Mouse (Mus musculus) left cerebral cortex, postnatal 25 days (tissue): ENCODE results near the gene Rnf13. TPM values are rescaled to one million over a fixed set of nuclear protein-coding genes. Genes with fewer than 3 reads are reported as not detected.
"Not testable (repeated sequence)": the region's sequence is repeated elsewhere in the genome, so short reads cannot be mapped to it uniquely, and the experiment has no call there.

Experiments used
- DNase-seq, 2 experiments: peaks; one replicate each; pipeline ENCODE4 v3.0.0; 2022; ENCODE audit warnings: low spot score in 2 of 2, mixed read lengths in 1 of 2
- intact Hi-C: fragments of 180-260 bp; cut with DNase I; formaldehyde crosslinking; loops from one replicate; pipeline ENCODE4 v1.15.1; 2025
- total RNA-seq, 2 experiments: library from RNA; stranded (reverse); gene quantifications; 2 replicates each; pipeline ENCODE4 v1.2.3; 2021

Rnf13 gene
- total RNA-seq: 10 to 100 TPM; 78.0 to 84.7 TPM

DNA sequence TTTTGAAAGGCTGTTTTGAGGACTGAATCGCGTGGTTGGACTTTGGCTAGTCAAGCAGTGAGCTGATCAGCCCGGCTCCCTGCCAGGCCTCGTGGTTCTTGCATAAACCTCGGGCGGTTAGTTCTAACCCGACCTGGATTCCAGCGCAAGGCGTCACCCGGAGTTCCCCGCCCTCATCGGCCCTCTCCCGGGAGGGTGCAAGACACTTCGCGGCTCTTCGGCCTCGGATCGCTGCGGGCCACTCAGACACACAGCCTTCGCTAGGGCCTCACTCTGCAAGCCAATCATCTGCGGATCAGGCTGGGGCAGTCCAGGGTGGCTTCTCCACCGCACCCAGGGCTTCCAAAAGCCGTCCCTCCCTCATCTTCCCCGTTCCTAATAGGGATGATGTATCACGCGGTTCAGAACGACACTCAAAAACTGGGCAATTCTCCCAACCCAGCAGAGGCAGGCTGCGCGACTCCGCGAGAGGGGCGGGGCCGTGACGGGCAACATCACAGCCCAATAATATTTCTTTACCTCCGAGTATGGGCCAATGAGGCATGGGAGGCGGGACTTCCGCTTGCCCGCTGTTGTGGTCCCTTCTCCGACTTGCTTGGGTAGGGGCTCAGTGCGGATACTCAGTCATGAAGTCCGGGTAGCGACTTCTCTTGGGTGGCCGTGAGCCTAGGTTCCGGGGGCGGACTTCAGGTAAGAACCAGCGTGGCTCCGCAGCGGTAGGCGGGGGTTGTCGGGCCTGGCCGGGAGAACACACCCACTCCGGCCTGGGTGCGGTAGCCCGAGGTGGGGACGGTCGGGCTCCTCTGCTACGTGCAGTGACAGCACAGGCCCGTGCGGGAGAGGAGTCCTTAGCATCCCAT lies at the start of gene Rnf13:
TSS of gene Rnf13 (plus strand) at position 552 of the 860 bp plus-strand sequence.
- intact Hi-C loops: loop anchor here (5.0 kb wide), 2 partner anchors 83 to 1553 kb away; partner anchors contain the start of genes Commd2 and Nbea
- DNase-seq: peak; percentile 98 to 99

DNA sequence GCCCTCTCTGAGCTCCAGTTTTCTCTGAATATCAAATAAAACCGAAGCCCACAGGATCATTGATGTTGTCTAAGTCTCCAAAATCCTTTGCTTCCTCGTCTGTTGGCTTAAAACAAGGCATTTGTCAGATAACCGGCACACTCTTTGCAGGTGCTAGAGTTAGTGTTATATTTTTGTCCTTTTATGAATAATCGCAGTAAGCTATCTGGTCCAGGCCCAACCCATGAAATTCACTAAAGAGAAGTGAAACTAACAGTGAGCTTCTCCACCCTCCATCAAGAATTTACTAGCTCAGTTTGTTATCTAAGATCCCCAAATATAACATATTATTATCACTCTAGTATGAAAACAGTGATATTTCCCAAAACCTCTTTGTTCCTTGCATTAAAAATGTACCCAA lies 44.1 kb upstream of the Rnf13 start:
- intact Hi-C loops: no loop called here

DNA sequence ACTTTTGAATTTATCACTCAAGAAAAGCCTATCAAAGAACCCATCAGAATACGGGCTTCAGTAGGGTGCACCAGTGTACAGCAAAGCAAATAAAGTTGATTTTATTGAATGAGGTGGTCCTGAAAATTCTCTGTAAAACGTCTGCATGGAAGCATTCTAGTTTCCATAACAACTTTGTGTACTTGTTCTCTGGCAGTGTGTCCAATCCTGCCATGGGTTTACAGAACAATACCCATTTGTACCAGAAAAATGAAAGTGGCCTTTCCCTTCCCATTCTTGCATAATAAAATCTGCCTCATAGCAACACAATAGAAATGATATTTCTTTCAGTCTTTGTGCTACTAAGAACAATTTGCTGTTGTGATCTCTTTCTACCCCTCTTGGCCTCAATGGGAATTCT lies 43.1 kb upstream of the Rnf13 start, which contains the start of gene Ankub1:
TSS of gene Ankub1 (minus strand) at position 81 of the 400 bp plus-strand sequence.
- intact Hi-C loops: no loop called here
- no peak for DNase-seq

More for the DNA sequence above, 44.1 kb upstream of the Rnf13 start:
- no peak for DNase-seq

DNA sequence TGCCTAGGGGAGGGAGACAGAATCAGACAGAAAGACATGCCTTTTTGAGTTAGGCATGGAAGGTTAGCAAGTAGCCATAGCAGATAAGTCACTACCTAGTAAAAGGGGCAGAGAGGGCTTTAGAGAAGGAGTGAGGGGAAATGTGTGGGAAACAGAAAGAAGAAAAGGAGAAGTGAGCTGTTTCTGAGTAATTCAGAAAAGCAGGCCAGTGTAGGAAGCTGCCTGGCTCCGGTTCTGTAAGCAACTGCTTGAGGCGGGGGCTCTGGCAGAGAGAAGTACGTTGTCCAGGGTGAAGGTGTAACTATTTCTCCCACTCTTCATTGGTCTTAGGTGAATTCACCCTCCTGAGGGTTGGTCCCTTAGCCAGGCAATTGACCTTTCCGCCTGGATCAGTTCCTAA lies 39.6 kb upstream of the Rnf13 start:
- intact Hi-C loops: no loop called here
- DNase-seq: no peak

DNA sequence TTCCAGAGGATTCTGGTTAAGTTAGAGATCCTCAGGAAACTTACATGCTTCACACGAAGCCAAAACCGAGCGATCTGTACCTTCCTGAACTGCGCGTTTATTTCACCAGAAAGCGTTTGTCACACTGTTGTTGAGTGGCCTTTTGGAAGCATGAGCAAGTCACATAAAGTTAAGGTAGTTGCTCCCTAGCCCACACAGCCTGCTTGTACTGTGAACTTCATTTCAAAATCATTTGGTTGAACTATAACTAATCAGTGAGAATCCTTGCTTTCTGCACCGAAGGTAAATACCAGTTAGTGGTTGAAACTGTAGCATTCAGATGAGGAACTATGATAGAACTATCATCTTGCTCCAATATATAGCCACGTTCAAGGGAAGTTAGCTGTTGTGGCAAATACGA lies 39.1 kb upstream of the Rnf13 start:
- intact Hi-C loops: no loop called here
- DNase-seq: no peak

DNA sequence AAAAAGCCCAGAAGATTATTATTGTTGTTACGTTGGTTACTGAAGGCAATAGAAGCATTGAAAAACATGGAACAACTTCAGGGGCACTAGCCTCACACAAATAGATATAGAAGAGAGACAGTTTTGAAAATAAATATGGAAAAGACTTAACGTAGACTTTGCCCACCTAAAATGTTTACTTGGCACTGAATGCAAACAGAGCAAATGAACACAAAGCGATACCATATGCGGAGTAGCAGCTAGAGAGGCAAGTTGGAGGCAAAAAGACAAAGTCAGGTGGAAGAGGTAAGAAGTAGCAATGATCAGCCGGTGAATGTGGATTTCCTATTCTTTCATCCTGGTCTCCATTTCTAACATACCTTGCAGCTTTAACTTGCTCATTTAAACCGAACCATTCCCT lies 21.7 kb upstream of the Rnf13 start:
- intact Hi-C loops: no loop called here
- no peak for DNase-seq

DNA sequence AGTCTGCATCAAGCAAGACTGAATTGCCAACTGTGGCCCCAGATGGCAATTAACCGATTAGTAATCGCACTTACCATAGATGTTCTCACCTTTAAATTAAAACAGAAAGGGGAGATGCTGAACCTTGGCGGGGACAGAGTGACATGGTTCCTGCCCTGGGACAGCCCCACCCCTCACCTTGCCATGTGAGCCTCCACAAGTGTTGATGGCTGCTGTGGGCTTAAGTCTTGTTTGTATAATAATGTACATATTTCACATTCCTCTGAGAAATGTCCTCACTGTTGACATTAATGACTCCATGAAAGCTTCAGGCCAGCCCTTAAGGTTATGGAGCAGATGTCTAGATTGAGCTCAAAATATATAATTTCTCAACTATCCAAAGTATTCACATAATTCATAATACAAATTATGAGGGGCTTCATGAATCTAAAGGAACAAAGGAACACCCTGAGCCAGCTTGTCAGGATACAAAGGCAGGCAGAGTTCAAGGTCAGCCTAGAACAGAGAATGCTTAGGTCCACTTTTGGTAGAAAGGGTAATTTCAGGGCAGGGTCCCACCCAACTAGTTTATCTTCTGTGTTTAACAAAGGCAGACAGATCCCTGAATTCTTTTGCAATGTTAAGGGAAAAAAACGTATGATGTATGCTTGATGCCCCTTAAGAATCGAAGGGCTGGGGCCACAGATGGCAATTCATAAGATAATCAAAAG lies 3.5 kb upstream of the Rnf13 start:
- DNase-seq: no peak
- intact Hi-C loops: no loop called here

DNA sequence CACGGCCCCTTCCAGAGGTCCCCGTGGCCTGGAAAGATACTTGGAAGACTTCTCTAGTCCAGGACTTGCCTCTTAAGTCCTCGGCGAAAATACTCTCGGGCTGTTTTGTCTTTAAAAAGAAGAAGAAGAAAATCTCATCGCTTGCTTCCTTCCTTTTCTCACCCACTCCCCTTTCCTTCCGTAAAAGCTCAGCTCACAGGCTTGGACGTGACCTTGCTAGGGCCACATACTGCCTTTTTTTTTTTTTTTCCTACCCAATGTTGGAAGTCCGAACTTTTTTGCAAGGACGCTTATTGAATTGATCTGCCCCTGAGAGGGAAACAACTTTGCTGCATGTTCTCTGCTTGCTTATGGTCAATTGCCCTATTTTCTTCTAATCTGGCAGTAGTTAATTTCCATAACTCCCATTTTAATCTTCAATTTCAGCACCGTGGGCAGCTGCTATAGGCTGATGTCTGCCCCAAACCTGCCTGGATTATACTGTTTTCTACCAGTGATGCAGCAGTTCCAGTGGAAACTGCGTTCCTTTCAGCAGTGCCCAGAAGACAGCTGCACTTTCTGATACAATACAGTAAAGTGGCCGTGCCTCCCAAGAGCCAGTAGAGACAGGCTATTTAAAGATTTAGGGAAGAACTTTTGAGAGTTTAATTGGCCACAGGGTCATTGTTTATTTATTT lies 695 bp downstream of the Rnf13 start:
- DNase-seq: no peak
- intact Hi-C loops: loop anchor here (5.0 kb wide), 2 partner anchors 84 to 1554 kb away; partner anchors contain the start of genes Commd2 and Nbea

DNA sequence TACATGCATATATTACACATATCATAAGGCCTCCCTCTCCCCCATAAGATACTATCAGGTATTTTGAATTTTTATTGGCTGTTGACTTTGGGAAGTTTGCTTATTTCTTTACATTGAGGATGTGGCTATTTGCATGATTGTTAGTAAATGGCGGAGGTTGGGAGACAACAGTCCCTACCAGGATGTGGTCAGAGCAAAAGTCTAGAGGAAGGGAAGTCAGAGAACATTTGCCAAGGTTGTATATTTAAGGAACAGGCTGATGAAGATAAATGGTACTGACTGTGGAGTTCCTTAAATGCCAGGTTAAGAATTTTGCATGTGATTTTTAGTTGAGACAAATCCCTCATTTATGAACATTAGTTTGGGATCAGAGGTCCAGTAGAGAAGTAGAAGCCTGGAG lies 4.0 kb downstream of the Rnf13 start:
- intact Hi-C loops: loop anchor here (5.0 kb wide), 2 partner anchors 88 to 1558 kb away; partner anchors contain the start of genes Commd2 and Nbea
- no peak for DNase-seq

DNA sequence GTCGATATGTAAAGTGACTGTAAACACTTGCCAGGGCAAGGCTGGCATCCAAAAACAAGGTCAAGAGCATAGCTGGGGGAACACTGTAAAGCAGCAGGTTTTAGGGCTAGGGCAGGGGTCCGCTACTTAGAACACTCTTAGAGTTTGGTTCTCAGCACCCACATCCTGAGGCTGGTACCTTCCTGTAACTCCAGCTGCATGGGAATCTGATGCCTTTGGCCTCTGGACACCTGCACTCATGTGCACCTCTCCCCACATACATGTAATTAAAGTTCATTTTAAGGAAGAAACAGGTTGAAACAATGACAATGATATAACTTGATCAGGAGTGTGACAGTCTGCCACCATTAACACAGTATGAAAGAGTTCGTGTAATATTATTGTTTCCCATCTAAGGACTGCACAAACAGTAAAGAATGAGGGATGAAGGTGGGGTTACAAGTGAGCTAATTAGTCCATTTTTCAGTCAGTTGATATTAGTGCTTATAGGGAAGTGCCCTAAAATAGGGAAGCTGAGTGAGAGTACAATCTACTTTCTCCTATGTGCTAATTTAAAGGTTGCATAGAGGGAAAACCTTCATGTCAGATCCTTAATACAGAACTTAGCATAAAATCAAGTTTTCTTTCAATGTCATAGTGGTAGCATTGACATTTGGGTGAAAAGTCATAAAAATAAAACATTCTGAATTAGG lies 12.9 kb downstream of the Rnf13 start:
- intact Hi-C loops: no loop called here
- no peak for DNase-seq

DNA sequence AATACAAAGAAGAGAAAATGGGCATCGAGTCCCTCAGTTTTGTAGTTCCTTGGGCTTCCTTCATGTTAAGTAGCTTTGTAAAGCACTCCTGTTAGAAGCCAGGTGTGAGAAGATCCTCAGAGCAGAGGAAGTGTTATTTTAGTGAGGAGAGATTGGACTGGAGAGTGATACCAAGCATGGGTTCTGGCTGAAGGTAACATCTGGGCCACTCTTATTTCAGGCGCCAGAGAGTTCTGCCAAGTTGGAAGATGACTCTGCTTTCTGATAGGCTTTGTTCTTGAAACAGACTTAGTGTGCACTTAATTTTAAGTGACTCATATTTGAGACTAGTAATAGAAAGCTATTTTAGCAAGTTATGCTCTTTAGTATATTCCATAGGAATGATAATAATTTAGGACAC lies 41.1 kb downstream of the Rnf13 start:
- intact Hi-C loops: no loop called here
- peak in 1 of 2 experiments; percentile 55 for DNase-seq

DNA sequence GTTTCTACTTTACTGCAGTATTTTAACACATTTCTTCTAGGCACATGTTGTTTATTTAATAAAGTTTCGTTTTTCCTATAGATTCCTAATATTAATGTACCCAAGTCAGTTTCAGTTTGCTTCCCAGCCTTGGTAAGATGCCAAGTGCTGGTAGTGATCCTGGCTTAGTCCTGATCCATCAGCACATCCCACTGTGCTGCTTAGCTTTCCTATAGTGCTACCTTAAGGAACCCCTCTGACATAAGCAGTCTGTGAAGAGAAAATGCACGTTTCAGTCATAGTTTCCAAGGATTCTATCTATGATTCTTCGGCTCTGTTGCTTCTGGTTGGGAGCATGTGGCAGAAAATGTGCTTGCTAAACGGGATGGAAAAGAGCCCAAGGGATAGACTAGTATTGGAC lies 52.6 kb downstream of the Rnf13 start:
- peak in 1 of 2 experiments; percentile 23 for DNase-seq
- intact Hi-C loops: no loop called here

DNA sequence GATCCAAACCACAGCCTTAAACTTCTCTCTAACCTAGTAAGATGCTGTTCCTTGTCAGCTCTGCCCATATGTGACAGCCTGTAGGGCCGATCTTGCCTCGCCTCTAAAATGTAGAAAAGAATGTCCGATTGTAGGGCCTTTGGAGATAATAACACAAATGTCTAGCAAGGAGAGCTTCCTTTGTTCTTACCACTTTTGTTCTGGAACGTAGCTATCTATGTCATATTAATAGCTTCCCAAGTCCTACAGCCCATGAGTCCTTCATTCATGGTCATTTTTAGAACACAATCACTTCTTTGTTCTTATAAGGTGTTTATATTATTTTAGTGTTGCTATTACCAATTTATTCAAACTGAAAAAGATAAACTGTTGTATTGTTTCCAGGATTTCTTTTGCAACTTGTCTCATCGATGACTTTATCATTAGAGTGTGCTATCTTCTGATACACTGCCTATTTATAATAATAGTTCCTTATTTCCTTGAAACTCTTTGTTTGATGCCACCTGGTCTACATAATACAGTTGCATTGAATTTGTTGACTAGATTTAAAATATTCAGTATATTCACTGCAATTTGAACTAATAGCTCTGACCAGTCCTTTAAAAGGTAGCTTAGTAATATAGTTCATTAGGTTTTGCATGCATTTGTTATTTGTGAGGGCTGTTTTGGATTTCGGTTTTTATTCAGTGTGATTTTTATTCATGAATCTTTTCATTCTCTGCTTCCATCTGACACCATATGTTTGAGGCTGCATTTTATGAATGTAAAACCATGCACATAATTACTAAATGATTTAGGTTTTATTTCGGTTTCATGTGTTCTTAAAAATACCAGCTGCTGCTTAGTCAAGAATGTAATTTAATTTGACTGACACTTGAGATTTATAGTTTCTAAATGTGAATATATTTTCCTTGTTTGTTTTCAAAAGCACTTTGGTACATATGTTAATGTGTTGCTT lies 53.4 kb downstream of the Rnf13 start:
- intact Hi-C loops: no loop called here
- no peak for DNase-seq

DNA sequence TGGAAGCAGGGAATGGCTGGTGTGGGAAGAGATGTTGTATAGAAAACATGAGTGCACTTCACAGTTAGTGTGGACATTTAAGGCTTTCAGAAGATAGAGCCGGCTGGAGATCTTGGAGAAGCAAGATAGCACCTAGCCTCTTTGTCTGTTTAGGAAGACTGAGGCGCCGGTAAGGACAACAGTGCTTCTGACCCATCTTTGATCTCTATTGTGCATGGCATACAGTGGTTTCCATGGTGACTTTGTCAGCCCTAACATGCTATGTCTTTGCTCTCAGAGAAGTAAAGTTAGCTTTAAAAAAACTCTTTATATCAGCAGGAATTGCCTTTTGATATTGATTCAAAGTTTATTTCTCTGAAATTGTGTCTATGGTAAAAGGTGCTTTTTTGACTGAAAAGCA lies 55.2 kb downstream of the Rnf13 start:
- intact Hi-C loops: no loop called here
- DNase-seq: no peak

DNA sequence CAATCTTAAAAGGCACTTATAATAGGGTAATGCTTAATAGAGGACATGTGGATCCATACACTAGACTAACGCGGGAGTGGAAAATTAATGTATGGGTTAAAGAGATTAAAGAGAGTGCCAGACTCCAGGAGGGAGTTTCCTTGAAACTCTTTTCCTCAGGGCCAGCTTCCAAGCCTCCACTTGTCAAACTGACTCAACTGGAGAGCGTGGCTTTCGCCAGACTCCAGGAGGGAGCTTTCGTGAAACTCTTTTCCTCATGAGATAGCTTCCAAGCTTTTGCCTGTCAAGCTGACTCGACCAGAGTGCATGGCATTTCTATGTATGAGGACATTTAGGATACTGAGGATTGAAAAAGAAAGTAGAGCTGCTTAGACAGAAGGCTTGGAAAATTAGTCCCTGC lies 59.2 kb downstream of the Rnf13 start:
- DNase-seq, intact Hi-C loops: not testable (repeated sequence)

DNA sequence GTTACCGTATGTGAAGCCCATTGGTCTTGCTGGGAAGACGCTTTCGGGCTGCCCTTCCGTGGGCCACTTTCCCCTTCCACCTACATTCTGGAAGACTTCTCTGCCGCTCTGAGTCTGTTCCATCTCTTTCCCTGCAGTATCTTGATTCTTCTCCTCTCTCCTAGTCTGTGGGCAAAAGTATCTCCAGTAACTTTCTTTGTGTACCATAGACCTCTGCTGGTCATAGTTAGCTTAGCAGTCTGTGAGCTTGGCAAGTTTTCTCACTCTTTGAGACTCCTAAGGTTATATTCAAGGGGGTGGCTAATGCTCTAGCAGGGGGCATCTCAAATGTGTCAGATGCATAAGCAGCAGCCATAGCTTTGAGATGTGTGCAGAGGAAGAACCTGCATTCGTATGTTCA lies 79.6 kb downstream of the Rnf13 start:
- DNase-seq: no peak
- intact Hi-C loops: loop anchor here (1.0 to 10.0 kb wide), 2 partner anchors 148 to 351 kb away; no protein-coding TSS in a partner anchor

DNA sequence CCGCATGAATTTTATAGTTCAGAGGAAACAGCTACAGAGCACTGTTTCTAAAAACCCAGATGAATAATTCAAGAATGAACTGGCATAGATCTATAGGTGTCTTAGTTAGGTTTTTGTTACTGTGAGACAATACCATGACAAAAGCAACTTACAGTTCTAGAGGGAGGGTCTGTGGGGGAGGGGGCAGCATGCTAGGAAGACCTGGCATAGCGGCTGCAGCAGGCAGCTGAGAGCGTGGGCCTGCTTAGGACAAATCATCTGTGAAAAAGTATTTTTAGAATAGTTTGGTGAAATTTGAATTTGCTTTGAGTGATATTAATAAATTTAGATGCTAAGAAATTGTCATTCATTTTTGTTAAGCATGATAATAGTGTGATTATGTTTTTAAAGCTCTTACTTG lies 90.0 kb downstream of the Rnf13 start:
- no peak for DNase-seq
- intact Hi-C loops: no loop called here

DNA sequence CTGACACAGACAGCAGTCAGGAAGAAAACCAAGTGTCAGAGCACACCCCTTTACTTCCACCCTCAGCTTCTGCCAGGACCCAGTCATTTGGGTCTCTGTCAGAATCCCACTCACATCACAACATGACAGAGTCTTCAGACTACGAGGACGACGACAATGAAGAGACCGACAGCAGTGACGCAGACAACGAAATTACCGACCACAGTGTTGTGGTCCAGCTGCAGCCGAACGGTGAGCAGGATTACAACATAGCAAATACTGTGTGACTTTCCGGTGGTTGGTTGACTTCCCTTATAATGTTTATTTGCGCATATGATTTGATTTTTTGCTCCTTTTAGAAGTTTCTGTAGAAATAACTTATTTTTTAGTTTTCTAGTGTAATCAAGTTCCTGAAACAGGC lies 97.7 kb downstream of the Rnf13 start:
- intact Hi-C loops: no loop called here
- no peak for DNase-seq
